Mouse (Mus musculus) hindbrain, embryonic 11.5 days (tissue): ENCODE measurements around the gene Fads2. TPM values are rescaled to one million over a fixed set of nuclear protein-coding genes. Genes with fewer than 3 reads are reported as not detected.

Experiments
- ATAC-seq: fragments of 200-750 bp; cut with Nextera tagmentation; 2 replicates; pipeline ENCODE4 v1.8.0; 2017; ENCODE audit warnings: mild to moderate bottlenecking, moderate TSS enrichment, moderate library complexity; ENCODE audit not compliant: low FRiP score
- DNase-seq: peaks from one replicate; pipeline ENCODE4 v3.0.0-alpha.2; 2015; ENCODE audit warnings: low spot score
- H3K27ac ChIP-seq: fragments of 300-500 bp; sonication (generic); 2 replicates; pipeline ENCODE4 v1.5.1; 2014; ENCODE audit warnings: mild to moderate bottlenecking, low read depth, low read length
- H3K27me3 ChIP-seq: fragments of 300-500 bp; sonication (generic); 2 replicates; pipeline ENCODE4 v1.6.1; 2014; ENCODE audit warnings: mild to moderate bottlenecking, low read length, moderate library complexity, mixed read lengths; ENCODE audit not compliant: control insufficient read depth, insufficient read depth
- H3K36me3 ChIP-seq: fragments of 300-500 bp; sonication (generic); 2 replicates; pipeline ENCODE4 v1.6.1; 2014; ENCODE audit warnings: mild to moderate bottlenecking, low read length, moderate library complexity, mixed read lengths; ENCODE audit not compliant: control insufficient read depth, insufficient read depth
- H3K4me1 ChIP-seq: fragments of 300-500 bp; sonication (generic); replicated peaks from 2 replicates; pipeline ENCODE4 v1.6.1; 2014; ENCODE audit warnings: low read length, mixed read lengths; ENCODE audit not compliant: control insufficient read depth, insufficient read depth
- H3K4me2 ChIP-seq: fragments of 300-500 bp; sonication (generic); replicated peaks from 2 replicates; pipeline ENCODE4 v1.6.1; 2014; ENCODE audit warnings: mild to moderate bottlenecking, low read depth, low read length
- H3K4me3 ChIP-seq: fragments of 300-500 bp; sonication (generic); 2 replicates; pipeline ENCODE4 v1.5.1; 2014; ENCODE audit warnings: low read depth, low read length
- H3K9ac ChIP-seq: fragments of 300-500 bp; sonication (generic); 2 replicates; pipeline ENCODE4 v1.6.1; 2014; ENCODE audit warnings: low read depth, low read length
- H3K9me3 ChIP-seq: fragments of 300-500 bp; sonication (generic); 2 replicates; pipeline ENCODE4 v1.6.1; 2016; ENCODE audit warnings: low read length; ENCODE audit not compliant: control insufficient read depth
- WGBS: fragments of 180-500 bp; shearing (Covaris S2); extraction: QIAGEN DNeasy Blood & Tissue Kit; methylation state at CpG from one replicate; pipeline ENCODE4 v1.1.7; 2014; 5-methylcytosine and 5-hydroxymethylcytosine counted together
- polyA plus RNA-seq: library from polyadenylated mRNA; unstranded; fragments of >200 nt; fragmentation: Nextera tagmentation; extraction: Ambion mirVana; gene quantifications from 2 replicates; pipeline ENCODE4 v1.2.1, GENCODE M21; 2014

Fads2 gene
- polyA plus RNA-seq, 1 experiment from 2014 or later: 62.9 TPM

DNA sequence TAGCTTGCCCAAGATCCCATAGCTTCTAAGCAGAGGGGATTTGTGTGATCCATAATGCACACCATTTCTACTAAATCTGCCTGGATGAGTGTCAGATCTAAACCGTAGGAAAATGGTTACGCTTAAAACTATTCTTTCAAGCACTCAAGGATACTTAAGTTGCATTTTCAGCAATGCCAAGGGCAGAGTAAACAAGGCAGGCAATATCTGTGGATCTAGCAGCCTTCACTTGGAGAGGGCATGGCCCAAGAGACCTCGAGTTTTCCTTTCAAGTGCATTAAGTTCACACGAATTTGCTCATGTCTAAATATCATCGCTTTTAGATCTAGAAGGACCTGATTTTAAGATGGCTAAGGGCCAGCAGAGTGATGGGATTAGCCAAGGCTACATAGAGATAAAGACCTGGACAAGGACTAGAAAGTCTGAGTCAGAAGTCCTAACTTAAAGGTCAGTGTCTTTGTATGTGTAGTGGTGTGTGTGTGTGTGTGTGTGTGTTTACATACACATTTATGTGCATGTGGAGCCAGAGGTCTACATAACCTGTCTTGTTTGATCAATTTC, 5.6 kb upstream of the Fads2 start:
- 89% methylated on average over 5 of the region's 5 CpGs for WGBS
- peaks cover 4% of the 10 kb centered on the region; the same call in 1 of the 2 replicates for H3K4me1 ChIP-seq
- H3K4me3 ChIP-seq: no peak overlapping the region
- H3K36me3 ChIP-seq: no peaks in the 10 kb centered on the region
- H3K9ac ChIP-seq: no peak overlapping the region
- no peaks in the 10 kb centered on the region for H3K9me3 ChIP-seq
- no peak for ATAC-seq
- H3K4me2 ChIP-seq: no peak overlapping the region
- no peaks in the 10 kb centered on the region for H3K27me3 ChIP-seq
- DNase-seq: no peak
- H3K27ac ChIP-seq: no peak overlapping the region

DNA sequence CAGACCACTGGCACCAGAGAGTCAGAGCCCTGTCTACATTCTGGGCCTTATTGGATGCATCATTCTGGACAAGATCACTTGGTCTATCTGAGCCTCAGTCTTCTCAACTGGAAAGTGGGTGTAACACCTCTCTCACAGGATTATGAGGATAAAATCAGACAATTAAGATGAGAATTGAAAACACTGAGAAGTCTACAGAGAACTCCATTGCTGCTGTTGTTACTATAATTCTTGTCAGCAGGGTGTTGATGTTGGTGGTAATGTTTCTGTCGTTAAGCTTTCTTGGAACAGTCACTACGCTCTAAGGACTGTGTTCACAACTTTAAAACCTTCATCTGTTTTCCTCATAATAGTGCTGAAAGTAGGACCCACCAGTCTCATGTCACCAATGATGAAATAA, 5.1 kb upstream of the Fads2 start:
- ATAC-seq (no peak), DNase-seq (no peak)
- H3K9ac ChIP-seq: no peak overlapping the region
- H3K27me3 ChIP-seq: no peaks in the 10 kb centered on the region
- H3K4me3 ChIP-seq: no peak overlapping the region
- H3K36me3 ChIP-seq: no peaks in the 10 kb centered on the region
- peaks cover 4% of the 10 kb centered on the region; the same call in 1 of the 2 replicates for H3K4me1 ChIP-seq
- no peaks in the 10 kb centered on the region for H3K9me3 ChIP-seq
- H3K27ac ChIP-seq: no peak overlapping the region
- WGBS: 85% methylated on average over 2 of the region's 2 CpGs
- no peak overlapping the region for H3K4me2 ChIP-seq

DNA sequence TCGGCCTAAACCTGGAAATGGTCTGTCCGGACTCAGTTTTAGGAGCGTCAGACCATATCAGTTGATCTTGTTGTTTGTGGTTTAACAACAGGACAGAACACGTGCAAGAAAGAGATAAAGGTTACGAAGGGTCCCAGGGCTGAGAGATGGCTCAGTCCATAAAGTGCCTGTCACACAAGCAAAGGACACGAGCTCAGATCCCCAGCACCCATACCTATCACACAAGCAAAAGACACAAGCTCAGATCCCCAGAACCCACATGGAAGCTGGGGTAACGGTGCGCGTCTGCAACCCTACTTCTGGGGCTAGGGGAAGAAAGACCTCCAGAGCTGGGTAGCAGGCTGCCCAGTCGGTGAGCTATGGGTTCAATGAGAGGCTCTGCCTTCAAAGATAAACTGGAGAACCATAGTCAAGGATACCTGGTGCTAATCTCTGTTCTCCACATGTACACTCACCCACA, 3.5 kb upstream of the Fads2 start:
- no peaks in the 10 kb centered on the region for H3K36me3 ChIP-seq
- H3K9ac ChIP-seq: no peak overlapping the region
- H3K9me3 ChIP-seq: no peaks in the 10 kb centered on the region
- WGBS: 84% methylated on average over 10 of the region's 10 CpGs
- no peak overlapping the region for H3K4me3 ChIP-seq
- DNase-seq (no peak), ATAC-seq (no peak)
- H3K27me3 ChIP-seq: no peaks in the 10 kb centered on the region
- peak overlapping the region; percentile 34; the same call in 1 of the 2 replicates for H3K27ac ChIP-seq
- H3K4me2 ChIP-seq: no peak overlapping the region
- peaks cover 4% of the 10 kb centered on the region; the same call in 1 of the 2 replicates for H3K4me1 ChIP-seq

DNA sequence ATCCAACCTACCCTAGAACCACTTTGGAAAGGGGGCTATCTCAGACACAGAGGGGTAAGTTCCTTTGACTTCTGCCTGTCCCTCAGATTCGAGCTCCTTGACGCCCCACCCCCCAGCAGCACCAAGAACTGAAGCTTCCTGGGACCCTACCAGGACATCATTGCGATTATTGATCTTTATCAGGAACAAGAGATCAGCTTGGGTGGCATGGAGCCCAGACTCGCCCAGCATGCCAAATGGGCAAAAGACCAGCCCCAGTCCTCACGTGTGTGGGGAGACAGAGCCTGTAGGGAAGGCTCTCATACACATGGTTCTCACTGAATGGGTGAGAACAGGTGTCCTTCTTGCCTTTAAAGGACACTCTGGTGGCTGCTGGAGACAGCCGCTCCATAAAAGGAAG, 2.7 kb upstream of the Fads2 start:
- Histone ChIP-seq H3K9ac (no peak overlapping the region), H3K27ac (no peak overlapping the region), H3K9me3 (no peaks in the 10 kb centered on the region), H3K4me2 (no peak overlapping the region), H3K4me3 (no peak overlapping the region), H3K4me1 (peaks cover 4% of the 10 kb centered on the region; the same call in 1 of the 2 replicates), H3K27me3 (no peaks in the 10 kb centered on the region), H3K36me3 (no peaks in the 10 kb centered on the region)
- DNase-seq (no peak), ATAC-seq (no peak)
- 88% methylated on average over 6 of the region's 6 CpGs for WGBS

DNA sequence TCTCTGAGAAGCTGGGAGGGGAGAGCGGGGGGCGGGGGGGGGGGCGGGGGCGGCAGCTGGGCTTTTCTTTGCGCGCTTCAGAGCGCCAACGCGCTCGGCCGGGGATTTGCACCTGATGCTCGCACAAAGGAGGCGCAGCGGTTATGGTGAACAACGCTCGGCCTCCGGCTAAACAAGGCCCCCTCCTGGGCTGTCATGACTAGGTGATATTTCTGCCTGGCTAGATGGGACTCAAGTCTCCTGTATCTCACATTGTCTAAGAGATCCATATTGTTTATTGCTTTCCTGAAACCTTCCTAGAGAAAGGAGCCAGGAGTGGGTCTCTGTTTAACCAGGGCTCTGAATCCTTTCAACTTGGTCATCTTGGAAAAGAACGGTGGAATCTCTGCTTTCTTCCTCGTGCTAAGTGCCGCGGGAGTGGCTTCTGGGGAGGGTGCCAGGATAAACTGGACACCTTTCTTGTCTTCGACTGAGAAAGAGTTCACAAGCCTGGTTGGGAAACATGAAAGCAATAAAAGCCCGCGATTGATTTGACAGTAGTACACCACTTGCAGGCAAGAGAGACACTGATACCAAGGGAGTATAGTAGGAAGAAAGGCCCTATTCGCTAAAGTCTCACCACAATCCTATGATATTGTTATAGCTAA, 631 bp upstream of the Fads2 start:
- H3K27ac ChIP-seq: peak overlapping the region; percentile 96
- DNase-seq: no peak
- H3K4me2 ChIP-seq: peak overlapping the region; percentile 36
- peak overlapping the region; percentile 43 for H3K9ac ChIP-seq
- 4% methylated on average over 25 of the region's 25 CpGs for WGBS
- H3K27me3 ChIP-seq: no peaks in the 10 kb centered on the region
- peak; percentile 74 for ATAC-seq
- peaks cover 11% of the 10 kb centered on the region for H3K4me1 ChIP-seq
- peak overlapping the region; percentile 87 for H3K4me3 ChIP-seq
- no peaks in the 10 kb centered on the region for H3K36me3 ChIP-seq
- no peaks in the 10 kb centered on the region for H3K9me3 ChIP-seq

DNA sequence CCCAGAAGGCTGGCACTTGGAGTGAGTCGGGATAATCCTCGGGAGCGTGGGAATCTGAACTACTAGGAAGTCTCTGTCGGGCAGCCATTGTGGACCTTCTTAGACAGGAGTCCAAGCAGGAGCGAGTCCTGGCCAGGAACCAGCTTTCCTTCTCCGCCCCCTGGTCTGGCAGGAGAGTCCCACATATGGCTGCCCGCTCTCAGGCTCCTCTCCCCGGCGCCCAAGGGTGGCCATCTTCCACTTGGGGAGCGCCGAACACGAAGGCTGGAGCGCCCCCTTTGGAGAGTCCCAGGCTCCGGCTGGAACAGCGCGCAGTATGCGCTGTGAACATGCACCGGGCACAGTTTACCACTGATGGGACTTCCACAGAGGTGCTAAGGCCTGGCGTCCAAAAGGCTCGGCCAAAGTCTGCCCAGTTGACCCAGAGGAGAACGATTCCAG, 895 bp downstream of the Fads2 start:
- H3K27ac ChIP-seq: peak overlapping the region; percentile 96
- peaks cover 13% of the 10 kb centered on the region for H3K4me1 ChIP-seq
- peak; percentile 56 for ATAC-seq
- H3K36me3 ChIP-seq: no peaks in the 10 kb centered on the region
- WGBS: under 1% methylated on average over 21 of the region's 21 CpGs
- peak overlapping the region; percentile 86 for H3K9ac ChIP-seq
- peak overlapping the region; percentile 87 for H3K4me3 ChIP-seq
- peak overlapping the region; percentile 75 for H3K4me2 ChIP-seq
- no peaks in the 10 kb centered on the region for H3K9me3 ChIP-seq
- DNase-seq: peak; percentile 85
- H3K27me3 ChIP-seq: no peaks in the 10 kb centered on the region

DNA sequence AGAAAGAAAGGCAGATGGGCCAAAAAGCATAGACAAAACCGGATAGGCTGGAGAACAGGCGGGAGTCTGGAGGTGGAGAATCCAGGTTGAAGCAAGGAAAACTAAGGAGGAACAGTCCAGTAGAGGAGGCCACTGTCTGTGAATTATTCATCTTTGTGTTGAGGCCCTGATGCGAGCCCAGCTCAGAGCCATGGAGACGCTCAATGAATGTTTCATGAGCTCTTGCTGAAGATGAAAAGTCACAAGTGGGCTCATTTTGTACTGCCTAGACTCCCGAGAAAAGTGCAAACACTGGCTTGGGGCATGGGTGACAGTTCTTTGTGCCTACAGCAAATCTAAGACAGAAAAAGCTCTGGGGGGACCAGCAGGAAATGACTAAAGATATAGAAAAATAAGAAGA, 3.7 kb downstream of the Fads2 start:
- Histone ChIP-seq H3K36me3 (no peaks in the 10 kb centered on the region; the same call in 1 of the 2 replicates), H3K4me1 (peaks cover 13% of the 10 kb centered on the region), H3K27me3 (no peaks in the 10 kb centered on the region), H3K9me3 (no peaks in the 10 kb centered on the region), H3K27ac (peak overlapping the region; percentile 40), H3K4me2 (peak overlapping the region; percentile 14), H3K4me3 (0 out of 2 replicates have a peak overlapping the region, but pooled peaks have one; percentile 1), H3K9ac (peak overlapping the region; percentile 3; the same call in 1 of the 2 replicates)
- ATAC-seq (no peak), DNase-seq (peak; percentile 39)
- 52% methylated on average over 5 of the region's 5 CpGs for WGBS

DNA sequence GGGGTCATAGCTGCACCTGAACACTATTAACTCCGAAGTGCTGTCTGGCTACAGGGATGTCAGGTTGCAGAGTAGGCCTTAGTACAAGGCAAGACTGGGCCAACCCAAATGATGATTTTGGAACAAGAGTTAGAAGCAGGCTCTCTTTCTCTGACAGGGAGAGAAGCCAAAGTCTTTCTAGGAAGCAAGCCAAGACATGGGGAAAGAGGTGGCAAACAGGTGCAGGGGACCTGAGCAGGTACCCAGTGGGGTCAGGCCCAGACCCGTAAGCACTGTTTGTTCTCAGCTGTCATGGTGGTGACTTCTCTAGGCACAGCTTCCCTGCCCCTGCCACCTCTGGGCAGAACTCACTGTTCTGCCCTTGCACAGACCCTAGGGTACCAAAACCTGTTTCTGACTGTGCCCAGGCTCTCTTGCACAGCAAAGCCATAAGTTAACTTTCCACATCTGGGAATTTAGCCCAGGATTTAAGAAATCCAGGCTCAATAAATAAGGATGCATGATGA, 5.1 kb downstream of the Fads2 start:
- 94% methylated on average over 2 of the region's 2 CpGs for WGBS
- Histone ChIP-seq H3K36me3 (peaks cover 3% of the 10 kb centered on the region), H3K9me3 (no peaks in the 10 kb centered on the region), H3K4me2 (no peak overlapping the region), H3K4me3 (no peak overlapping the region), H3K4me1 (peaks cover 10% of the 10 kb centered on the region), H3K27me3 (no peaks in the 10 kb centered on the region), H3K9ac (no peak overlapping the region), H3K27ac (no peak overlapping the region)
- DNase-seq (no peak), ATAC-seq (no peak)
